Mouse (Mus musculus) spleen, adult 12 weeks (tissue): ENCODE measurements around the gene Zcchc24.
"Not testable (repeated sequence)": the region's sequence is repeated elsewhere in the genome, so short reads cannot be mapped to it uniquely, and the experiment has no call there.

Source experiments
- DNase-seq: peaks from one replicate; pipeline ENCODE4 v3.0.0; 2022; ENCODE audit warnings: low spot score

The Zcchc24 gene

DNA sequence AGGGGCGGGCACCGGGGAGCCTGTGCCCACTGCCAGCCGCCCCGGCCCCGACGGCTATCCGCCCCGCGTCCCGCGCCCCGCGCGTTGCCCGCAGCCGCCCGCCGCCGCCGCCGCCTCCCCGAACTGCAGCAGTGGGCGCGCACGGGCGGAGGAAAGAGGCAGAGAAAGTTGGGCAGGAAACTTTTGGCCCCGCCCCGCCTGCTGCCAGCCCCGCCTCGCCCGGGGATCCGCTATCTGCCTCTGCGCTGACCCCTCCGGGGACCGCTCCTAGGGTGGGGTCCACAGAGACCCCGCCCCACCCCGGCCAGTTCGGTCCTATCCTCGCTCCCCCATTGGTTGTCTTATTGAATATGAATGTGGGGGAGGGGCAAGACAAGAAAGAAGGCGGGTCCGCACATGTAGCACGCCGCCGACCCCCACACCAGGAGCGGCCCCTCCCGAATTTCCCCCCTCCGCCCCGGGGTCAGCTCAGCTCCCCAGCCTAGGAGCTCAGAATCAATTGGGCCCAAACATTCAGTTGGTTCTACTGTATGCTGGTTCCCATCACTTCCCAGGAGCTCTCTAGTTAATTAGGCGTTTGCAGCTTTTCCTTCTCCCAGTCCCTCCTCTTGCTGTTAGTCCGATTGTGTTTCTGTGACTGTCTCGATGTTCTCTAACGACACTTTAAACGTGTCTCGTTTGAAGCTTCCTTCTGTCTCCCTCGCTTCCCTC is at the start of gene Zcchc24:
Zcchc24 (minus strand) TSS at position 125 of the 711 bp plus-strand sequence.
- peak; percentile 57 for DNase-seq

DNA sequence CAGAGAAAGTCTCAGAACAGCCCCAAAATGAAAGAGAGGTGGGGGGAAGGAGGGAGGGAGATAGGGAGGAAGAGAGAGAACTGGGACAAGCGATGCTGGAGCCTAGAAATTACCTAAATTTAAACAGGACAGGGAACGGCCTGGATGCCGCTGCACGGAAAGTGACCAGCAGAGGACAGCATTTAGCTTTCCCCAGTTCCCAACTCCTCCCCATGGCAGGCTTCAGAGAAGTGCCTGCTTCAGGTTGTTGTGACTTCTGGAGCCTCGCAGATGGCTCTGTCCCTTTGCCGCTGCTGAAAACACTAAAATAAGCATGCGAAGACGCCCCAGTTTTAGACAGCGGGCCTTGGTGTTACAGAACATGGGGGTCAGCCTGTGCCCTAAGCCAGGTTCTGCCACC is 47.6 kb upstream of the Zcchc24 start:
- no peak for DNase-seq

DNA sequence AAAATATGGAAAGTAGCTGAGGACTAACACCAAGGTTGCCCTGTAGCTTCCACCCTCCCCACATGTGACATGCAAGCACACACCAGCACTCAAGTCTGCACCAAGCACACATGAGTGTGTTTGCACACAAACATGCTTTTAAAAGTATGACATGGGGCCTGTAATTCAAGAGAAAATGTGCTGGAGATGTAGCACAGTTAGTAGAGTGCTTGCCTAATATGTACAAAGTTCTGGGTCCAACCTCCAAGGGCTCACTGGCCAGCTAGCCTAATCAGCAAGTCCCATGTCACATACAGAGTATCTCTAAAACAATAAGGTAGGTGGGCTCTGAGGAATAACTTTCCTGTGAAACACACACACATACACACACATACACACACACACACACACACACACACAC is 45.3 kb upstream of the Zcchc24 start:
- no peak for DNase-seq

DNA sequence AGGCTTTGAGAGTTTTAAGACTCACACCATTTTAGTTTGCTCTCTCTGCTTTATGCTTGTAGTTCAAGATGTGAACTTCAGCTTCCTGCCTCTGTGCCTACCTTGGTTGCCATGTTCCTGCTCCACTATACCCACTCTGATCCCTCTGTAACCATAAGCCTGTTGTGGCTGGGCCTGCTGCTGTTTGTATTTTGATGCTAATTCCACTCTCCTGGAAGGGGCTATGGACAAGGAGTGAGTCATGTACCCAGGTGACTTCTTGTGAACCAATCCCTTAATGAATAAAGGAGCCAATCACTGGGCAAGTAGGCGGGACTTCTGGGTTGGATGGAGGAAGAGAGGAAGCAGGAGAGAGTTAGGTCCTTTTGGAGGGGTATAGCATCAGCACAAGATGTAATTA is 42.2 kb upstream of the Zcchc24 start:
- DNase-seq = not testable (repeated sequence)

DNA sequence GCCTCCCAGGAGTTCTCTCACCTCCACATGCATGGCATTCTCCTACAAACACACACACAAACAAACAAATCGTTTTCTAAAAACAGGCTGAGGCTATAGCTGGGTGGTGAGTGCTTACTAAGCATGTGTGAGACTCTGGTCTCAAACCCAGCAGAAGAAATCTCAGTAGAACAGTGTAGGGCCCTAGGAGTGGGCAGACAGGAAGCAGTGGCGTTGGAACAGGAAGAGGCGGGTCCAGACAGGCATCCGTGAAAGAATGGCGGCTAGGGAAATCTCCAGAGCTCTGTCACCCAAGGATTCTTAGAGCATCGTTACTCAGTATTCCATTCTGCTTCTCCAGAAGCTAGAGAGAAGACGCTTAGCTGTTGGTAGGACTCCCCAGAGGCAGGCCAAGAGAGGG is 37.7 kb upstream of the Zcchc24 start:
- no peak for DNase-seq

DNA sequence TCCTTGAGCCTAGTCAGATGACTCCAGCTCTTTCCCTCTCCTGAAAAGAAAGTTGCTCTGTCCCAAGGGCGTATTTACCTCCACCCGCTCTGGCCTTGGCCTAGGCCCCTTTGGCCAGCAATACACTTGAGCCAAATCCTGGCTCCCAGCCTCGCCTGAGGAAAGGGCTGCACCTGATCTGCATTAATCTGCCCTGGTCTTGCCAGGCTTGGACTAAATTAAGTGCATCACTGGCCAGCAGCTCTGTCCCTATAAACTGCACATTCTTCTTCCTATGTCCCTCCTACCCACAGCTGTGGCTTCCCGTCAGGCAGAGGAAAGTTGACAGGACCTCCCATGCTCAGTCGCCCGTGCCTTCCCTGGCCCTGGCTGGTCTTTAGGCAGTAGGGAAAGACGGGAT is 37.0 kb upstream of the Zcchc24 start:
- no peak for DNase-seq

DNA sequence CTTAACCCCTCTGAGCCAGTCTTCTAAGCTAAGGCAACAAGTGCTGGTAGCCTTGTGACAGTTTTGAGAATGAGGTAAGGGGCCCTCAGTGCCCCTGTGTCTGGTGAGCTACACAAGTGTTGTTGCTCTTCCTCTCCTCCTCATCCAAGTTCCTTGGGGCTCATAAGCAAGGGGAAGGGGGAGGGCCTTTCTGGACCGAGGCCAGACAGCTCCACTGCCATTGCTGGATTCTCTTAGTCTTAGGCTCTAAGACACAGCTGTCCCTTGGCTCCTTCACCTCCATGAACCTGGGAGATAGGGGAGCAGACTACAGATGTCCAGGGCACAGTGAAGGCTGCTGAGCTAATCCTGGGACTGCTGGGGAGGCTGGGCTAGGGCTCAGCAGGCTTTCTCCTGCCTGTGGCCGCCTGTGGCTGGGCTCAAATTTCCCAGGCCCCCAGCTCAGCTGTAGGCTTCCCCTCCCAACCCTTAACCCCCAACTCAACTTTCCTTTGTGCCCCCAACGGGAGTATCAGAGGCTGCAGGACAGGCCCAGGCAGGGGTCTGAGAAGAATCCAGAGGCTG is 34.5 kb upstream of the Zcchc24 start:
- DNase-seq = no peak

DNA sequence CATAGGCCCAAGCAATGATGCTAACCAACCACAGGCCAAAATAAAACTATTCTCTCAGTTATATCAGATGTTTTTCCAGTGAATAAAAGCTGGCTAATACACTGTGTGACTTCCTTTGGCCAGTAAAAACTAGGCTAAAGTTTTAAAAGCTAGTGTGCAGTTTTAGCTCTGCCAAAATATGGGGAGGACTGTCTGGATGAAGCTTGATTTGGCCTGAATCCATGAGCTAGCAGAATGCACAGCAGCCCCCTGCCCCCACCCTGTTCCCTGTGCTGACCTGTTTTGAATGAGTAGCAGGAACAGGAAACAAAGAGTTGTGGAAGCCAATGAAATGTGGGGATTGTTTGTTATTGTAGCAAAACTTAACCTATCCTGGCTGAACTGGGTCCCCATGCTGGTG is 33.7 kb upstream of the Zcchc24 start:
- DNase-seq = no peak

DNA sequence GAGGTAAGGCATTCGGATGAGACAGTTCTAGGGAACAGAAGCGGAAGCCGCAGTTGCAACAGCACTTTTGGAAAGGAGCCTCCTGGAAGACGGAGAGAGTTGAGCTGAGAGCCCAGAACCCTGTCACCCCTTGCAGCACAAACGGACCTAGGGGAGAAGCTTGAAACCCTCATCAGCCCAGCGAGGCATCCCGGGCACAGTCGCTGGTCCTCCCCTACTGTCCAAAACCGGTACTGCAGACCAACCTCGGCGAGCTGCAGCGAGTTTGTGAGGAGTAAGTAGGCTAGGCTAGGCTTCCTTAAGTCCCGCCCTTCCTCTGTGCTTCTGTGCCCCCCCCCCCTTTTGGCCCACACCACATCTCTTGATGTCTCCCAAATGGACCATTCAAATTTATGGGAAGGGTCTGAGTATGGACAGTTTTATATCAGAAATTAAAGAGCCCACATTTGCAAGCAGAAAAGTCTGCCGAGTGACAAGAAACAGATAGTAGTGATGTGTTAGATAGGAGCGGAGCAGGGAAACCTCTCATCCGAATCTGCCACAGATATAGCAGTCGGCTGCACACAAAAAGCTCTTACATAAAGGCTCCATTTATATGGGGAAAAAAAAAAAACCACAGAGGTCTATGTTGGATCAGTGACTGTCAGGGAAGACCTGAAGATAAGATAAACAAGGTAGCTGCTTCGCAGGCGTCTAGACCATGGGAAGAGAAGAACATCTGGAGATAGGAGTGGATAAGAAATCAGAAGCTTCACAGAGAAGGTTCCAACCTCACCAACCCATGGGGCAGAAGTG is 31.5 kb upstream of the Zcchc24 start:
- peak; percentile 40 for DNase-seq

DNA sequence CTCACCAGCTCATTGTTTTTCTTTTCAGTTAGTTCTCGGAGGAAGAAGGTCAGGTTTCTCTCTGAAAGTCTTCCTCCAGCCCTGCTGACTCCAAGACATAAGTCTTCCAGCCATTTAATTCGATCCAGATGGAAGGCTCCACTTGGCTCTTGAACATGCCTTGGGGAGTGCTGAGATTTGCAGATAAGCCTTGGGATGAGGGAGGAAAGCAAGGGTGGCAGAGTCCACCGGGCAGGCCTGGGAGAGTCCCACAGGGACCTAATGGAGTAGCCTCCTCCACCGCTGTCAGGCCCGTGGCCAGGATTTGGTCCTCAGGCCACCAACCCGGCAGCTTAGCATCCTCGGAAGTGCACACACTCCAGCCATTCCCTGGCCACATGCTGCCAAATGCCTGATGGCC is 27.8 kb upstream of the Zcchc24 start:
- no peak for DNase-seq

DNA sequence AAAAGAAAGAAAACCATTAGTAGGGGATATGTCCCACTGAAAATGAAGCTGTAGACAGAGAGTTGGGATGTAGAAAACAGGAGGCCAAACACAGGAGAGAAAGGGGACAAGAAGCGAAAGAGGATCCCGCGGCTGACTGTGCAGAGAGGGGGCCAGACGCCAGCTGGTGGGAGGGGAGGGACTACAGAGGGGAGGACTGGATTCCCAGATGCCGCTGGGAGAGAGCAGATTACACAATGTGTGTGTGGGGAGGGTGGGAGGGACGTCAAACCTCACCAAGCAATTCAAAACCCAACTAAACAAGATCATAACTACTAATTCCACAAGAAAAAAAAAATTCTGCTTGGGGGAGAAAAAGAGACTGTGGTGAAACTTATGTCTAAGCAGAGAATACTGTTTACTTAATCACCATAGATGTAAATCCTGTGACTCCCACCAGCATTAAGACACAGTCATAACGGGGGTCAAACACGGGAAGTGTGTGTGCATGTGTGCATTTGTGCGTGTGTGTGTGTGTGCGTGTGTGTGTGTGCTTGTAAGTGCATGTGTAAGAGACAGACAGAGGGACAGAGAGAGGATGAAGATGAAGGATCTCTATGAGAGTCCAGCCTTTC is 26.8 kb upstream of the Zcchc24 start:
- no peak for DNase-seq

DNA sequence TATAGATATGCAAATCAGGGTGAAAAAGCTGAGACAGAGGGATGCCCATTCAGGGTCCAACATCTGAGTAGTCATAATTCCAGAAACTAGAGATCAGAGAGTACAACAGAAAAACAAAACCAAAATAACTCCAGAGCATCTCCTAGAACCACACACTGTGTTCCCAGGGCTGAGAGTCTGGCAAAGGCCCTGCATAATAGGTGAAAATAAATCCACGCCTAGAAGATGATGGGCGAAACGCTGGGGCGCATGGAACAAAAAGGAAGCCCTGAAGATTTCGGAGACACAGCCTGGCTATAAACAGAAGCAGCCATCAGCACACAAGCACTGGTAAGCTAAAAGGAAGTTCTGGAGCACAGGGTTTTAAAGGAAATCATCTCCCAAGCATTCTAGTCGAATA is 26.2 kb upstream of the Zcchc24 start:
- no peak for DNase-seq

DNA sequence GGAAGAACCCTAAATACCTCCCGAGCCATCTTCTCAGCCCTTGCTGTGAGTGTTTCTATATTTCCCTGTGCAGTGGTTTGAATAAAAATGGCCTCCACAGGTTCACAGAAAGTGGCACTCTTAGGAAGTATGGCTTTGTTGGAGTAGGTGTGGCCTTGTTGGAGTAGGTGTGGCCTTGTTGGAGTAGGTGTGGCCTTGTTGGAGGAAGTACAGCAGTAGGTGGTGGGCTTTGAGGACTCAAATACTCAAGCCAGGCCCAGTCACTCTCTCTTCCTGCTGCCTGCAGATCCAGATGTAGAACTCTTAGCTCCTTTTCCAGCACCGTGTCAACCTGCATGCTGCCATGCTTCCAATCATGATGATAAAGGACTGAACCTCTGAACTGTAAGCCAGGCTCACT is 25.5 kb upstream of the Zcchc24 start:
- DNase-seq = no peak

DNA sequence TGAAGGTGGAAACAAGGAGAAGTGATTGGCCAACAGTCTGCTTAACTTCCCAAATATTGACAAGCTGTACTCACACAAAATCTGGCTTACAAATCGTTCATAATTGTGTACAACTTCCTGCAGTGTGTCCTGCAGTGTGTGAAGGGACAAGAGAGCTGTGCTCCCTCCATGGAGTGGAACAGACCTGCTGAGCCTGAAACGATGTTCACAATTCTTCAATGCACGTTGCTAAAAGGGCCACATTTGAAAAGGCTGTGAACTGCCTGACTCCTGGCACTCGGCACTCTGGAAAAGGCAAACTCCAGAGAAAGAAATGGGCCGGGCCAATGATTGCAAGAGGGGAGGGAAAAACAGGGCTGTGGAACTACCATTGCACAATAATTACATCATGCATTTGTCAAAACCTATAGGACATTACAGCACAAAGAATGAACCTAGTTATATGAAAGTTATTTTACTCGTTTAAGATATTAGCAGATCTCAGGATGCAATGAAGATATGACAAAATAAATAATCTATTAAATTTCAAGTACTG is 22.0 kb upstream of the Zcchc24 start:
- DNase-seq = no peak

DNA sequence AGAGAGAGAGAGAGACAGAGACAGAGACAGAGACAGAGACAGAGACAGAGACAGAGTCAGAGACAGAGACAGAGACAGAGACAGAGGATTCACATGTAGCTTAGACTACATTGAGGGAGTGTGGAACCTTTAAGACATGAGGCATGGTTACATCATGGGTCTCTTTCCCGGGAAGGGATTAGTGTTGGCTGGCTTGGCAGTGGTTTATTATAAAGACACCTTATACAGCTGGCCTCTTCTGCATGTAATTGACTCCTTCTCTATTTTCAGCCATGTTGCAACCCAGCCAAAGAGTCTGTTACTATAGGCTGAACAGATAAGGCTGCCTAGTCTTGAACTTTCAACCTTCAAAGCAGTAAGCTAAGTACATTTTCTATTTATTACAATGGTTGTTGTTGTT is 21.1 kb upstream of the Zcchc24 start:
- DNase-seq = no peak

DNA sequence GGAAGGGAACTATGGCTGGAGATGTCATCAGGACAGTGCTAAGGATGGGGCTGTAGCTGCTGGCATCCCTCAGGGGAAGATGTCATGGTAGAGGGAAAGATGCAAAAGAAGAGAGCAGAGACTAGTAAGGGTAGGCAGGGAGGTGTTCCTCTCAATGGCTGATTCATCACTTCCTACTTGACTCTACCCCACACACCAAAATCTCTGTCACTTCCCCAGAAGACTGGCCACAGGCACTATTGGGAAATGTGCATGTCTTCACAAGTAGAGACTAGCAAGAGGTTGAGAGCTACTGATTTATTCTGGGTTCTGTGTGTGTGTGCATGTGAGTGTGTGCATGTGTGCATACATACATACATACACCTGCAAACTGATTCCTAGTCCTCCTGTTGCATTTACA is 20.4 kb upstream of the Zcchc24 start:
- no peak for DNase-seq

DNA sequence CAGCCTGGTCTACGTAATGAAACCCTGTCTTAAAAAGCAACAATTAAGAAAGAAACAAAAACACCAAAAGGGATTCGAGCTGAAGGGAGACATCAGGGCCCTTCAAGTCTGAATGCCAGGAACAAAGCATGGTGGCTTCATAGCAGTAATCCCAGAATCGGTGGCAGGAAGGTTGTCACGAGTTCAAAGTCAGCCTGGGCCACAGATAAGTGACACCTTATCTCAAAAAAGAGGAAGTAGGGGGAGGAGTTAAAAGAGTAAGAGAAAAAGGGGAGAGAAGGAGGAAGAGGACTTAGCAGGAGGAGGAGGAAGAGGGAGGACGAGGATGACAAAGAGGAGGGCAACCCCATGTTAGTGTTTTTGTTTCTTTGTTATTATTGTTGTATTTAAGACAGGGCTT is 19.4 kb upstream of the Zcchc24 start:
- DNase-seq = no peak

DNA sequence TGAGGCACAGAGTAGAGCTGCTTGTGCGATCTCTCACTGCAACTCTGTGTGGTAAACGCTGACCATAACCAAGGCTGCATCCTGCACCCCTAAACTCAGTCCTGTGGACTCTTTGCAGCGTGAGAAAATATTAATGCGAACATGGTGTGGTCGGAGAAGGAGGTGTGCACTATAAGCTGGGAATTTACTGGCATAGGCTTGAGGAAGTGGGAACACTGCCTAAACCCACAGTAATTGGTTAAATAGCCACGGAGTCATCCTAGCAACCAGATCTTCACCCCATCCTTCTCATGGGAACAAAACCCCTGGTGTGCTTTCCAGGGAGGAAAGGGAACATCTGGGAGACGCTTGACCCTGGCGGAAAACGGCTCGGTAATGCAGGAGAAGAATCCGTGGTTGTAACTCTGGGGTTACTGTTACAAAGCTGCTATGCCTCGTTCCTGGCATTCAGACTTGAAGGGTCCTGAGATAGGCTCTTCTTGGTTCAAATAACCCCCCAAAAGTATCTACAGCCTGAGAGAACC is 18.6 kb upstream of the Zcchc24 start:
- no peak for DNase-seq

DNA sequence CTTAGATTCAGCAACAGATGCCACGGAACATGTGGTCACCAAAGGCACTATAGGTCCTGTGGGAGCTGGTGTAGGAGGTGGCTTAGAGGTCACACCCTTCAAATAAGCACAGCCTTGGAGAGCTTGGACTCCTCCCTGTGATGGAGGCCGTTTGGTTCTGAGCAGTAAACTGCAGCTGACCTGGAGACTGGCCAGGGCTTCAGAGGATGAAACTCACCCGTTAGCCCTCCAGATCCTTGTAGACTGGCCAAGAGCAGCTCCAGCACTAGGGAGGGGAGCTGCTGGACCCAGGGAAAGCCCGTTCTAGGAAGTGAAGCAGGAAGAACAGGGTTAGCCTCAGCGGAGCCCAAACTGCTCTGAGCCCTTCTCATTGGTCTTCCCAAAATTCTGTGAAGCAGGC is 18.1 kb upstream of the Zcchc24 start:
- no peak for DNase-seq

DNA sequence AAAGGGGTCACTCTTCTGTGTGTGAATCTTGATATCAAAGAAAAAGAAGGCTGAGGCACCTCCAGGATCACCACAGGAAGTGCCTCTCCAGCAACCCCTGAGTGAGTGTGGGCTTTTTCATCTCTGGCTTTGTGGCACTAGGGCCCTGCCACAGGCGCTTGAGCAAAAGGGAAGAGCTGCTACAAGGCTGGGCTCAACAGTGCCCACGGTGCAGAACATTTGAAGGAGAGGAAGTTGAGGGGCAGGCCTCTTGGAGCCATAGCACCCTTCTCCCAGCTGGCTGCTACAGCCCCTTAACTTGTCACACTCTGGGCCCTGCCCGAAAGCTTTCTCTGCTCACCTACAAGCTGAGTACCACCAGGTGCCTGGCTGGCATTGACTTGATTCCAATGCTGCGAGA is 16.4 kb upstream of the Zcchc24 start:
- no peak for DNase-seq

DNA sequence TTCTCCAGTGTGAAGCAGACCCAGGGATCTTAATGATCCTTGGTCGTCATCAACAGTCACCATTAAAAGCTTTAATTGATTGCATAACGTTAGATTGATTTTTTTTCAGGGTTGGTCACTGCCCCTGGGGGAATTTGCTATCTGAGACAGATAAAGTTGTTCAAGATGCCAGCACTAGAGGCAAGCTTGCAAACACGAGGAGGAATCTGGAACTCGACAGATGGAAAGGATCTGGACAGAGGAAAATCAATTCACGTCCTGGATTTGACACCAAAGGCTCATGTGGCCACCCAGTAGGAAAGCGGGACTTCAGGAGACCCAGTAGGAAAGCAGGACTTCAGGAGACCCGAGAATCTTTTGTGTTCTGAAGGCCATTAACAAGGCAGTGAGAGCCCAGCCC is 14.4 kb upstream of the Zcchc24 start:
- no peak for DNase-seq

DNA sequence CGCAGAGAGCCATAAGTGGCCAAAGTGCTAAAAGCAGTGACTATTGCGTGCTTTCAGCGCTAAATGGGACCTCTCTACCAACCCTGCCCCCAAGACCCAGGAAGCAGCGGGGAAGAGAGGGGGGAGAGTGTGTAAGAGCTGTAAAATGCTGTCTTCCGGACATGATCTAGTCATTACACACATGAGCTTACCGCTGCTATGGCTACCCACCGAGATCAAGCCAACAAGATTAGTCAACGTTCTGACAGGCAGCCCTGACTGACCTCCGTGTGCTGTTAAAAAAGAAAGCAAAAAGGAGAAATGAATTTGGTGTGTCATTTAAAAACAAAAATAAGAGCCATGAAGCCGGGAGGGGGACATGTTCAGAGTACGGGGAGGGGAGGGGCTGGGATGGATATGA is 11.8 kb upstream of the Zcchc24 start:
- DNase-seq = no peak

DNA sequence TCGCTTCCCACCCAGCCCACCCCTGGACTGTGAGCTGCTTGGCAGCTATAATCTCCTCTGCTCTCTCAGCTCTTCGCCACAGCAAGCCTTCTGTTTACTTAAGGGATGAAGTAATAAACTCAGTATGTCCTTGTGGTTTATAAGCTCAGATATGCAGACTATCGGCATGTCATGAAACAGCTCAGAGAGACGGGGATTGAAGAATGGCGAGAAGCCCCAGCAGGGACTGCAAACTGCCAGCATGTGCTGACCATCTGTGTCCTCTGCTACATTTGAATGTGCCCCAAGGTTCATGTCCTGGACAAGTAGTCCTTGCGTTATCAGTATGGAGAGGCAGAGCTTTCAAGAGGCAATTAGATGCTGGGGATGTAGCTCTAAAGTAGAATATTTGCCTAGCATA is 7.5 kb upstream of the Zcchc24 start:
- no peak for DNase-seq
